Mouse (Mus musculus): Measurements from ENCODE around the gene Polg. TPM values are rescaled to one million over a fixed set of nuclear protein-coding genes. Genes with fewer than 3 reads are reported as not detected.

Gene Polg
- polyA plus RNA-seq, 1 experiment from 2014 or later = 33.1 TPM

Small RNA genes lying within 50 kb of the gene (microRNA-seq; reads per million reads assigned to microRNA genes)
- gene Mir9-3 = 1.4 reads per million

Other genes with a start within 250 kb of the Polg start
- gene Abhd2, start 193.2 kb downstream of the Polg start, polyA plus RNA-seq (2016; fragmentation: Nextera tagmentation; extraction: Ambion mirVana) = 9.6 and 10.5 TPM in 2 replicates
- 0.10 TPM in 1 of 2 replicates, not detected in the other for gene Rlbp1, start 79.3 kb downstream of the Polg start, polyA plus RNA-seq (2016; fragmentation: Nextera tagmentation; extraction: Ambion mirVana)
- 13.8 and 14.4 TPM in 2 replicates for gene Fanci, start 74.4 kb downstream of the Polg start, polyA plus RNA-seq (2016; fragmentation: Nextera tagmentation; extraction: Ambion mirVana)
- not detected in 2 replicates for gene Rhcg, start 151.3 kb upstream of the Polg start, polyA plus RNA-seq (2016; fragmentation: Nextera tagmentation; extraction: Ambion mirVana)
- 12.0 and 12.7 TPM in 2 replicates for gene Ticrr, start 193.8 kb upstream of the Polg start, polyA plus RNA-seq (2016; fragmentation: Nextera tagmentation; extraction: Ambion mirVana)
- gene Kif7, start 249.4 kb upstream of the Polg start, polyA plus RNA-seq (2016; fragmentation: Nextera tagmentation; extraction: Ambion mirVana) = 1.4 and 1.7 TPM in 2 replicates

Data from liver, embryonic 12.5 days (tissue).